Mouse (Mus musculus) left cerebral cortex, postnatal 25 days (tissue): ENCODE results near the gene Dnah2. TPM values are rescaled to one million over a fixed set of nuclear protein-coding genes. Genes with fewer than 3 reads are reported as not detected.

Experiments used
- DNase-seq, 2 experiments: peaks; one replicate each; pipeline ENCODE4 v3.0.0; 2022; ENCODE audit warnings: low spot score in 2 of 2, mixed read lengths in 1 of 2
- intact Hi-C: fragments of 180-260 bp; cut with DNase I; formaldehyde crosslinking; loops from one replicate; pipeline ENCODE4 v1.15.1; 2025
- total RNA-seq, 2 experiments: library from RNA; stranded (reverse); gene quantifications; 2 replicates each; pipeline ENCODE4 v1.2.3; 2021

Gene Dnah2
- total RNA-seq, 2 experiments from 2014 or later, result 3.0 to 3.6 TPM

DNA sequence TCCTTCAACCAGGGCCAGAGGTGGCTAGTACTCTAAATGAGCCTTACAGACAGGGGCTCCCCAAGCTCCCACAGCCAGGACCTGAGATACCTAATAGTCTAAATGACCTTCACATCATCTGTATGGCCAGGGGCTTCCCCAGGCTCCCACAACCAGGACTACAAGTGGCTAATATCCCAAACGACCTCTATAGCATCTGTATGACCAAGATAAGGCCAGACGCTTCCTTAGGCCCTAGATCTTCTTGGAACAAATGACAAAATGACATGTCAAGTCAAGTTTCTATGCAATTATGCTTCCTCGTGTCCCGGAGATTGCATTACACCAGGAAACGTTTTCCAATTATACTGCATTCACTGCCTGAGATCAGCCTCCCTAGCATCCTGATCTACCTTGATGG is 27.4 kb upstream of the Dnah2 start:
- DNase-seq, result no peak
- intact Hi-C loops, result loop anchor here (5.0 kb wide), 2 partner anchors 44 to 179 kb away; partner anchors contain the start of genes Cyb5d1, Naa38 and Tmem88

DNA sequence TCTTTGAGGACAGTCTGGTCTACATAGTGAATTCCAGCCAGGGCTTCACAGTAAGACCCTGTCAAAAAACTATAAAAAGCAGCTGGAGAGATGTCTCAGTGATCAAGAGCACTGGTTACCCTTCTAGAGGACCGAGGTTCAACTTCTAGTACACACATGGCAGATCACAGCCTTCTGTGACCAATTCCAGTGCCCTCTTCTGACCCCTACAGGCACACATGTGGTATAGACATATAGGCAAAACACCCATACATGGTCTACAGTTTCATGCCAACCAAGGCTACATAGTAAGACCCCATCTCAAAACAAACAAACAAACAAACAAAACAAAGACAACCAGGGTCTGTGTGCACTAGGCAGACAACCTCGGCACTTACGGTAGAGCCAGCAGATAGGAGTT is 26.3 kb upstream of the Dnah2 start:
- intact Hi-C loops, result loop anchor here (5.0 kb wide), 2 partner anchors 43 to 178 kb away; partner anchors contain the start of genes Cyb5d1, Naa38 and Tmem88
- DNase-seq, result no peak

DNA sequence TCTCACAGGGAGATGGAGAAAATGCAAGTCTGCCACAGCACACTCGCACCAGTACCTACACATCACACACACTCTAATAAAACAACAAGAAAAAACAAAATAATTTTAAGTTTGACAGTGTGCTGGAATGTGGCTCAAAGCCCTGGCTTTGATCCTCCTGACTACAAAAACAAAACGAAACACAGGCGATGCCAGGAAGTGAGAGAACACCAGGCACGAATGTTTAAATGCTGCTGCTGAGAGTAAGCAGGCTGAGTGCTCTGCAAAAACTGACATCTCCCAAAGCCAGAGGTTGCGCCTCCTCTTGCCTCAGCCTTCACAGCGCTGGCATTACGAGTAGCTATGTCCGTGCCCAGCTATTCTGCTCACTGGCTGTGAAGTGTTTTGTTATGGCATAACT is 16.2 kb upstream of the Dnah2 start:
- intact Hi-C loops, result no loop called here
- DNase-seq, result no peak

DNA sequence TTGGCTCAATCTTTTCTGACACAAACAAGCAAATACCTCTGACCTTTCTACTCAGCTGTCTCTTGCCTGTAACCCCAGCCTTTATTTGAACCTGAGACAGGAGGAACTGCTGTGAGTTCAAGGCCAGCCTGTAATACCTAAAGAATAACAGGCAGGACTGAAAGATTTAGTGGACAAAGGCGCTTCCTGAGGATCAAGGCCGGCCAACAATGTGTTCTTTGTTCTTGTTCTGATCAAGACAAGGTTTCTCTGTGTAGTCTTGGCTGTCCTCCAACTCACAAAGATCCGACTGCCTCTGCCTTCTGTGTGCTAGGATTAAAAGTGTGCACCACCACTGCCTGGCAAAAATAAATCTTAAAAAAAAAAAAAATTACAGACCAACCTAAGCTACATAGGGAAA is 15.5 kb upstream of the Dnah2 start:
- no peak for DNase-seq
- intact Hi-C loops, result no loop called here

DNA sequence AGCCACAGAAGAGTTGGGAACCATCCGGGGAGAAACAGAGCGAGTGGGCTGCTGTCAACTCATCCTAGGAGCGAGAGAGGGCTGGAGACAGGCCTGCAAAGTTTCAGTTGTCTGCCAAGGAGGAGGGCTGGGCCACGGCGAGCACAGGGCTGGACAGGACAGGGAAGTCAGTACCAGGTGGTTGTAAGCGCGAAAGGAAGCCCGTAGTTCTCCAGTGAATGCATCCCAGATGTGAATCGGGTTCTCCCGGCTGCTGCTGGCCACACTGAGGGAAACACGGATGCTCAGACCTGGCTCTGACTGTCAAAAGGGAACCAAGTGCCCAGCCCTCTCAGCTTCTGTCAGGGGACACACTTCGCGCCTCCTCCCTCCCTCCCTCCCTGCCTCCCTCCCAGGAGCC is 14.5 kb upstream of the Dnah2 start:
- DNase-seq, result no peak
- intact Hi-C loops, result no loop called here

DNA sequence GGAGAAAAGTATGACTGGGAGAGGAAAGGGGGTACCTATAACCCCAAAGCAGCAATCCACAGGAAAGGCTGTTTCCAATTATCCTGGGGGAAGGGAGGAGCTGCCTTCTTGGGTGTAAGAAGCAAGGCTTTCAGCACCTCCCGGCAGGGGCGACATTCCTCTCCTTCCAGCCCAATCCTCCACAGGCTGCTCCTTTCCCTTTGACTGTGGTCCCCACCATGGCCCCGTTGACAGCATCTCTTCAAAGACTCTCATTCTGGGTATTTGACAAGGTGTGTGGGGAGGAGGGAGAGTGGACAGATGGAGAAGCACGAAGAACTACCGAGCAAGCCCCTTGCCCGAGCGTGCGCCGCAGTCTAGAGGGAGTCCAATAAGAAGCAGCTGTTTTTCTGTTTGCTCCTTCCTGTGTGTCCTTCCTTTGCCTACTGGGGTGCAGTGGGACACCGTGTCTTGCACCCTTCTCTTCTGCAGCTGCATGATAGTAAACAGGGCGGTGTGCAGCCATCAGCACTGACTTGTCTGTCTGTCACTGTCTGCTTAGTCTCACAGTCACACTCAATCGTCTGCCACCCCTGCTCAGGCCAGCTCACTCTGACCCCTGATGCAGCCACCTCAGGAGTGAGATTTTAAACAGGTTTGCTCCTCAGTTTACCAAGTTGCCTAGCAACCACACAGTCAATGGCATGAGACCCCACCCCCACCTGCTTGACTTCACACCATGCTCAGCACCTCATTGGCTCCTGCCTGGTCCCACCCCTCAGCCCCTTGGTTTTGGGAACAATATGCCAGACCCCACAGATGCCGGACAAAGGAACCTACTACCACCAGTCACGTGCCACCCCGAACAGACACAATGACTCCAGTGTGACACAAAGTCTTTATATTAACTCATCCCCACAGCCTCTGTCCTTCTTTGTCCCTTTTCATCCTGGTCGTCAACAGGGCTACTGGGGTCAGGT is 12.3 kb upstream of the Dnah2 start:
- intact Hi-C loops, result no loop called here
- DNase-seq, result no peak

DNA sequence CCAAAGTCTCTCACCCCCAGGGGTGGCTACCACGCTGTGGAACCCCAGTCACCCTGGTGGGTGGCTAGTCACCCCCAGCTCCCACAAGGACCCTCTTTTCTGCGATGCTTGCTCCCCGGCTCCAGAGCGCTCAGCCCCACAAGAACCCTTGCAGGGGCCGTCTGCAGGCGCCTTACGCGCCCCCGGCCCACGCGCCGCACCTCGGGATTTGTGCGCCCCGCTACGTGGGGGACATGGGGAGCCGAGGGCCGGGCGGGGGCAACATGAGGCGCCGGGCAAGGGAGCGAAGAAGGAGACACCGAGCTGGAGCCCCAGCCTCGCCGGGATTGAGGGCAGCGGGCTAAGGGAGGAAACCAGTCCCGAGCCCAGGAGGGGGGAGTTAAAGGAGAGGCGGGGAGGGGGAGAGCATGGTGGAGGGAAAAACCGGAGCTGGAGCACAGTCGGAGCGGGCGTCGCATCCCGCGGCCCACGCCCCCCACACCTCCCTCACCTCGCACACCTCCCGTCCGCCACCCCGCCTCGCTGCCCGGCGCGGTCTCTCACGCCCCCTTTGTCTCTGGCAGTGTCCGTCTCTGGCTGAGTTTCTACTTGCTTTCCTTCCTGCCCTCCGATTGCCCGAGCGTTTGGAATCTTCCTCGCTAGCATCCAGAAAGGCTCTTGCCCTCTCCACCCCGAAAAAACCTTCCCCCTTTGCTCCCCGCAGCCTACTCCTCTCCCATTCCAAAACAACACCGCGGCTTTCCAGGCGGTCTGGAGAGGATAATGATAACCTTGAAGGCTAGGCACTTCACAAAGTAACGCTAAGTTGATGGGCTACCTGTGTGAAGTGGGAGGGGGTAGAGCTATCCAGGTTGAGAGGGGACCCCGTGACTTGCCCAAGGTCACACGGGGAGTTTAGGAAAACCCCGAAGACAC is 11.2 kb upstream of the Dnah2 start, which contains the start of gene Efnb3:
Efnb3 (minus strand) TSS at position 355 of the 915 bp plus-strand sequence.
- DNase-seq, result no peak
- intact Hi-C loops, result no loop called here

DNA sequence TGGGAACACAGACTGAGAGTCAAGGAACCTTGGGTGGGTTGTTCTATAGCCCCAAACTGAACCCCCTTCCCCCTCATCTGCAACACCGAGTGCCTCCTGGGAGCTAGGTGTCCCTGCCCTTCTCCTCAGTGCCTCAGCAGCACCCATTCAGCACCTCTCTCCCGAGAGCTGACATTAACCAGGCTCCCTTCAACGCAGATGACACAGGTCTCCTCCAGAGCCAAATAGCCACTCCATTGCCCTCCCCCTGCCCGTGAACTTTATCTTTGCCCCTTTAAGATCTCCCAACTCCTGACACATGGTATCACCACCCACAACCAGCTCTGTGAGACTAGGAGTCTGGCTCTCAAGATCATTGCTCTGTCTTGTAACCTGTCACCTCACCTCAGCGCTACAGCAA is 10.3 kb upstream of the Dnah2 start:
- no peak for DNase-seq
- intact Hi-C loops, result no loop called here

DNA sequence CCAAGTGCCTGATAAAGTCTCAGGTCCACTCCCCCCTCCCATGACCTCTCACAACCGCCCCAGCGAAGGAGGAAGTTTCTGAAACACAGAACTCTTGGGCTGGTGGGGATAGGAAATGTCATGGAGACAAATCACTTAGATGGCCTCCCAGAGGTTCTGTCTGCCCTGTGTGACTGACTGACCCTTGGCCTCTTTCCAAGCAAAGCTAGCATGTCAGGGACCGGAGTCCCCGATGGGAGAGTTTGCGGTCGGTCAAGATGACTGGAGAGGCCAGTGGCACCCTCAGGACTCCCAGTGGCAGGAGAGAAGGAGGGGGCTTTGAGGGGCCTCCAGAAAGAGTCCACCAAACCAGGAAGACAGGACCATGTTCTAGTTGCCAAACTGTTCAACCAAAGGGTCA is 9.8 kb upstream of the Dnah2 start:
- no peak for DNase-seq
- intact Hi-C loops, result no loop called here

DNA sequence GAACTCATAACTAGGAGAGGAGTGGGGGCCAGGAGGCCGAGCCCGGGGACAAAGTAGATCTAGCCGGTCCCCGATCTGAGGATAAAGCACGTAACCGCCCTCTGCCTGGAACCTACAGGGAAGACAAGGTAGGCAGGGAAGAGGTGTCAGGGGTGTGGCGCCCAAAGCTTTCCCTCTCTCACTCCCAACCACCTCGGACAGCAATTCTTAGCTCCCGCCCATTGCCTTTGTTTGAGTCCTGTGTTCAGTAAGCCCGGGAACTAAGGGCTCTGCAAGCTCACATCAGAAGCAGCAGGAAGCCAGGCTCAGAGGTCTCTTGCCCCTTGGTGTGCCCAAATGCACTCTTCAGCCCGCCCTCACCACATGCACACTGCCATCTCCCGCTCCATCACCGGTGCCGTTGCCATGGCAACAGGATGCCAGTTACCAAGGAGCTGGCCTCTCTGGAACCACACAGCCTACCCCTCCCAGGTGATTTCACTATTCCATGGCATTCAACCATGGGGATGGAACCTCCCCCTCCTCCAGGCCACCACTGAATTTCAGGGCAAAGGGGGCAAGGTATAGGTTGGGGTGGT is 8.6 kb upstream of the Dnah2 start:
- DNase-seq, result peak in 1 of 2 experiments; percentile 72
- intact Hi-C loops, result no loop called here

DNA sequence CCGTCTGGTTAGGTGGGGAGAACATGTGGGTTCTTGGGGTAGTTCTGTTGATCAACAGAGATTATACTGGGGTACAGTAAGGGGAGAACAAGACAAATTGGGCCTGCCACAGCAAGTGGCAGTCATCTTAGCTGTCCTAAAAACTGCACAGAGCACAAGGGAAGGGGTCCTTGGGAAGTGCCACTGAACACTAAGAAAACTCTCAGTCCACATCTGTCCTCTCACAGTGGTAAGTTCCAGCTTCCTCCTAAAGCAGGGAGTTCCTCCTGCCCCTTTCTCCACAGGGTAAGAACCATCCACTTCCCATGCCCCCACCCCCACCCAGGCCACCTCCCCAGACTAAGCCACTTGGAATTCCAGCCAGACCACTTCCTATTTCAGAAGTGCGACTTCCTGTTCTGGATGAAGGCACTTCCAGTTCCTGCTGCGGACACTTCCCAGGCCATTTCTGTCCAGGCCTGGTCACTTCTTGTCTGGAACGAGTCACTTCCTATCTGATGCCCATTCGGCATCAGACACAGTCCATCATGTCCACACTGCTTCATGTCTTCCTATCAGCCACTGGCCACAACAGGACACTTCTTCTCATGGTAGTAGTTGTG is 5.7 kb upstream of the Dnah2 start:
- DNase-seq, result no peak
- intact Hi-C loops, result no loop called here

DNA sequence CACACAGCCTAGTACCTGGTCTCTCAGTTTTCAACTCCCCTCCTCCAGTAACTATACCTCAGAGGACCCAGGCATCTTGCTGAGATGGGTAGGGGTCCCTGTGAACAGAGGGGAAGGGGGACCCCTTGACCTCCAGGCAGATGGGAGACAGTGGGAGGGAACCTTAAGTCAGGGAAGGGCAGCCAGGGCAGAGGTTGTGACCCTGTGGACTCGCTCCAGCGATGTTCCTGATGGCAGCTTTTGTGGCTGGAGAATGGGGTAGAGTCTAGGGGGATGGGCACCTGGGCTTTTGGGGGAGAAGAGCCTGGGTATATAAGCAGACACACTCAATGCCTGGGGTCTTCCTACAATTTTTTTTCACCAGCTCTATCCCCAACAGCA is 4.4 kb upstream of the Dnah2 start:
- intact Hi-C loops, result no loop called here
- DNase-seq, result no peak

DNA sequence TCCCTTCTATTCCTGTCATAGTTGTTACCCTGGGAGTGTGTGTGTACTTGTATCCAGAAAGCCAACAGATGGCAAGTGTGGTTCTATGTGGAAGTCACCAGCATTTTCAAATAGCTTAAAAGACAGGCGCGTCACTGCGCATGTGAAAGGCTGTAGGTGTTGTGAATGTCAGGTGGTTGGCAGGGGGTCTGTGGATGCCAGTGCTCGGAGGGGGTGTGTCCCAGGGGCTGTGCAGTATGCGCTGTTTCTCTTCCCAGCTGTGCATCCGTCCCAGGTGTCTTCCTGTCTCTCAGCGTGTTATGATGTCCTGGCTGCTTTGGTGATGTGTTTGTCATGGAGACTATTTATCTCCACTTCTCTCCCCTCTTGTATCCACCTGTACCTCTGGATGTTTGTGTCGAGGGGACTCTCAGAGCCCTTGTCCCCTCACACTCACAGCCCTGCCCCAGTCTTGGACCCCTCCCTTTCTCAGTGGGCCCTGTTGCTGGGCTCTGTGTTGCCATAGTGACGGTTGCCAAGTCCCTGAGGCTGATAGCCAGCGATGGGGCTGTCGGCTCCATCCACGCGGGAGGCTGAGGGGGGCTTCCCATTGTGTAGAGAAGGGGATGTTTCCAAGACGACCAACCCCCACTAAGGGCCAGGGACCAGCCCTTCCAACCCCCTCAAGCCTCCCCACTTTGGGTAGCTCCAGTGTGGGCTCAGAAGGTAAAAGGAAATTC is 3.9 kb upstream of the Dnah2 start:
- intact Hi-C loops, result no loop called here
- DNase-seq, result peak; percentile 79 to 81

DNA sequence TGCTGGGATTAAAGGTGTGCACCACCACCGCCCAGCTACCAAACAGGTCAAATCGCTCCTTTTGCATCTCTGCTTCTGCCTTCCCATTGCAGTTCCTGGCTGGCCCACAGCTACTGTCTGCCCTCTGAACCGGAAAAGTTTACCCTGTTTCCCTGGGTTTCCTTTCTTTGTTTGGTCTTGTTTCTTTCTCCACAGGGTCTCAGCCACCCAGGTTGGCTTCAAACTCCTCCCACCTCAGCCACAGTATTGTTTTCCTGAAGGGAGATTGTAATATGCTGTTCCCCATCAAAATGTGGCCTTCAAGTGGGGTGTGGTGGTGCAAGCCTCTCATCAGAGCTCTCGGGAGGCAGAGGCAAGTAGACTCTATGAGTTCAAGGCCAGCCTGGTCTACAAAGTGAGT is 2.4 kb upstream of the Dnah2 start:
- no peak for DNase-seq
- intact Hi-C loops, result no loop called here

DNA sequence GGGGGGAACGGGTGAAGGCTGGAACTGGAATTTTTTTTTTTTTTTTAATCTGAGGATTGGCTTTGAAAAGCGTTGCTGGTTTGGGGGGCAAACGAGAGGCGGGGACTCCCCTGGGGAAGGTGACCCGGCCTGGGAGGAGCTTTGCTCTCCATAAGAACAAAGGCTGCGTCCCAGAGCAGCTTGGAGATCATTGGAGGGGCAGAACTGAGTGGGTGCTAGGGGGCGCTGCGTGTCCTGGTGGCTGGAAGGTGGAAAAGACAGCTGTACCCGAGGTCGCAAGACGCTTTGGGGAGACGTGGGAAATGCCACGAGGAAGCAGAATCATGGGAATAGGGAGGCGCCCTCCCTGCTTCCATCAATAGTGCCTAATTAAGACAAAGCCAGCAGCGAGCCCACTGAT is 1.8 kb downstream of the Dnah2 start:
- DNase-seq, result no peak
- intact Hi-C loops, result no loop called here

DNA sequence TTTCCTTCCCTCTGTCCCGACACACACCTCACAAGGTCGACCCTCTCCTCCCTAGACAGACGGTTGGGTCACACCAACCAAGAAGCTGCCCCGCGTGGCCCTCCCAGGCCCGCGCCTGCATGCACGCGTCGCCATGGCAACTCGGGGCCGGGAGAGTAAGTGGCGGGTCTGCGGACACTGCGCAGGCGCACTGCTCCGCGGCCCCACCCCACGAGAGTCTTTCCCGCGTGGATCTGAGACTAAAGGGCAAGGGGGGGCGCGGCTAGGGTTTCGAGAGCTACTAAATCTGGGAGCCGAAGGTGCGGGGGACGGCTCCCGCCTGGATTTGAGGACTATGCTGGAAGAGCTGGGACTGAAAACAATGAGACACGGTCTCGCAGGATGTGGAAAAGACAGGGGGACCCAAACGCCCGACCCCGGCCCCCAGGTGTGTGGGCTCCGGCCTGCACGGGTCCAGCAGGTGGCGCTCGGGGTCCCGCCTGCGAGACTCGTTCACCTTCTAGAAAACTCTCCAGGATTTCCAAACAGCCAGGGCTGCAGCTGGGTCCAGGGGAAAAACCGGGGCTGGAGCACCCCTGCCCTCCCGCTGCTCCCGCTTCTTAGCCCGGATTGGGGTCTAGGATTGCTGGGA is 2.4 kb downstream of the Dnah2 start:
- intact Hi-C loops, result loop anchor here (1.0 kb wide), 1 partner anchor 33 kb away; no protein-coding TSS in a partner anchor
- peak; percentile 76 to 81 for DNase-seq

DNA sequence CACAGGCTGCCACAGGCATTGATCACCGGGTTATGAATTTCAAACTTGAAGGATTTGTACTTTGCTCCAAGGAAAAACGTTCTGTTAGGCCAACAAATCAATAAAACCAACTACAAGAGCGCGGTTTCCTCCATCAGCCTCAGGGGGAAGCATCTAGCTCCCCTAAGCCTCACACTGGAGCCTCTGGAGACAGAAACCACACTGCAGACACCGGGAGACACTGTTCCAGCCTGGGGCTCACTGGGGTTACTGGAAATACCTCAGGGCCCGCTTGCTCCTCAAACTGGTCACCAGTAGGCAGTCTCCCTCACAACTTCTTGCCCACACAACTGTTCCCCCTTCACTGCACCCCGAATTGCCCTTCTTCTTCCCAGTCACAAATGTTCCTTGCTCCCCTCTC is 3.0 kb downstream of the Dnah2 start:
- intact Hi-C loops, result loop anchor here (1.0 kb wide), 1 partner anchor 33 kb away; no protein-coding TSS in a partner anchor
- no peak for DNase-seq

DNA sequence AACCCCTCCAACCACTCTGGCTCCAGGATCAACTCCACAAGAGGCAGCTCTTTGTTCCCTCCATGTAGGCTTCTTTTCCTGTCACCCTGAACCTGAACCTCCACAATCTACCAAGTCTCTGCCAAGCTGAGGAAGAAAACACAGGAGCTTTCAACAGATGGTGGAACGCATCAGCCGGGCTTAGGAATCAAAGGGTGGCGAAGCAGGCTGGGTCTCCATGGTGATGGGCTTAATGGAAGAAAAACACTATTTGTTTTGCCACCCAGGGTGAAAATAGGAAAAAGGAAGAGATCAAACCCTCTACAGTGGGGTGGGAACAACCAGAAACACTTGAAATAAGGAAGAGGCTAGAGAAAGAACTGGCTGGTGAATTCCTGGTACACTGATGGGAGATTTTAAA is 5.3 kb downstream of the Dnah2 start:
- intact Hi-C loops, result no loop called here
- DNase-seq, result no peak
